Mouse (Mus musculus) CD4-positive helper T cell, adult 2 months (primary cell): Measurements from ENCODE around the gene Sdccag8.

Experiments used
- DNase-seq: peaks from one replicate; pipeline ENCODE4 v3.0.0-alpha.2; 2012; ENCODE audit warnings: low read depth, missing footprints, low spot score

Gene Sdccag8

DNA sequence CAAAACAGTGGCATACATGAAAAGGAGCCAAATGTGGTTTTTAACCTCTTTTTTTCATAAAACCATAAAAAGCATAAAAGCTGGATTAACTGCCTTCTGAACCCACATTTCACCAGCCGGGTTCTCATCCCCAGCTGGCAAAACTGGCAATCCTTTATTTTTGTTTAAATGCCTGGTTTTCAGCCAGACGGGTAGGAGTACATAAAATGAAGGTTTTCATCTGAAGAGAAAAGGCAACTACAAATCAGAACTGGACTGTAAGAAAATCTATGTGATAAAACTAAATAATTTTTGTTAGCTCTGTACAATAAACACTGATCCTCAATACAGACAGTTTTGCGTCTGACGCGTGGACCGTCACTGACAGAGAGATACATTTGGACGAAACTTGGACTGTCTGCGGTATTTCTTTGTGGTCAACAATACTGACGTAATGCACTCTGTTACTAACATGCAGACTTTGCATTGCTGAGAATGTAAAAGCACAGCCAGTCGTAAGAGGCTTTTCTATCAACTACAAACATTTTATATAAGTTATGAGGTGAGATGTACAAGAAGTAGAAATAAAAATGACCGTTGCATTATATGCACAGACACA is 237.0 kb downstream of the Sdccag8 start:
- no peak for DNase-seq

DNA sequence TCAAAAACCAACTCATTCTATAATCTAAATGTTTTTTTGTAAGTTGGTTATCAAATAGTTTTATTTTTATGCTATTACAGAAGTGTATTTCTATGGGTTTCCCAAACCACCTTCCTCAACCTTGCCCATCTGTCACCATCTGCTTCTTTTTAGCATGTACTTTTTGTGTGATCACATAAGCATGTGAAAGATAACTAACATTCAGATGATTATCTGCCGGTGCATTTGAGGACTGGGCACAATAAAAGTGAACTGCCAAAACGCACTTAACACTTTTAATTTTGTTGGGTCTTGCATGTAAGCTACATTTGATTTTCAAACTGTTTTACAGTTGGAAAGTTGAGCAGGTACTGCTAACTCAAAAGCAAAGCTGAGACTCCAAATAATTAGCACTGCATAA is 240.4 kb downstream of the Sdccag8 start:
- DNase-seq = no peak

DNA sequence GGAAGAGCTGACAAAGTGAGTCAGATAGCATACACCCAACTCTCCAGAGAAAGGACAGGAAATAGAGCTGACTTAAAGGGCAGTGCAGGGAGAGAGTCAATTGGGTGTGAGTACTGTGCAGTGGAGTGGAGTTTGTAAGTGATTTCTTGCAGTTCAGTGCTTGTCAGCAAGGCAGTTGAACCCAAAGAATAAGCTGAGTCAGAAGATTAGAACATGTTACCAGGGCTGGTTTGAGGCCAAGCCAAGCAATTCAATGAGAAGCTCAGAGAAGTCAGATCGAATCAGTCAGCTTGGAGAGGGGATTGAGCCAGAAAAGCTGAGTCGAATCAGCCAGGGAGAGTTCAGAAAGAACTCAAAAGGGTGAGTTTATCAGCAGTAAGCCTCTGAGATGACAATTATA is 247.3 kb downstream of the Sdccag8 start:
- DNase-seq = no peak

DNA sequence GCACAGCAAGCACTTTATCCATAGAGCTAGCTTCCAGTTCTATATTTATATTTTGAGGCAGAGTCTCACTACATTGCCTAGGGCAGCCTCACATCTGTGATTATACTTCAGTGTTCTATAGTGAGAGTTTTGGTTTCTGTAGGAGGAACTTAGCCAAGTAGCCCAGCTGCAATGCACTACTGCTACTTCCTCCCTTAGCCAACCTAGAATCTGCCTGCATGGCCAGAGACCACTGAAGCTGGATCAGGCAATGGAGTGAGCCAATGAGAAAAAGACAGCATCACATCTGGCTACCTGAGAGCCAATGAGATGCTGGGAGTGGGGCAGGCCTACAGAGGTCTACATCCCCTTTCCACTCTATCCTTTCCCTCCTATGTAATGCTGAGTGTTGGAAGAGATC is 251.3 kb downstream of the Sdccag8 start:
- DNase-seq = no peak

DNA sequence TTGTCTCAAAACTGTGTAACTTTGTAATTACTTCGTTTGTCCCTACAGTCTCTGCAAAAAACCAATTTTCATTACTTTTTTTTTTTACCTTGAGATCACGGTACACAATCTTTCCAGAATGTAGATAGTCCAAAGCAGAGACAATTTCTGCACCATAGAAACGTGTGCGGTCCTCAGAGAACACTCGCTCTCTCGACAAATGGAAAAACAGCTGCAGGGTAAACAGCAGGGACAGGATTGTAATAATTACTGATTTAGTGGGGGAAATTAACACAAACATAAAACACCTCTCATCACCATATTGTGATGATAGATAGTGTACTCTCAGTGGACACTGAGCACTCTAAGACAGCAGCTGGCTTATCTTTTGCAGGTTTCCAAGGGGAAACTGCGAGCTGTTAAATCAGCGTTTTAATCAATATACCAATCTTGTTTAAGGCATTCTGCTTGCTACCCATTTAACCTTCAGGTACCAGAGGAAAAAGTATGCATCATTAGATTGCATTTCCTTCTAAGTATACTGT is 252.7 kb downstream of the Sdccag8 start:
- no peak for DNase-seq

DNA sequence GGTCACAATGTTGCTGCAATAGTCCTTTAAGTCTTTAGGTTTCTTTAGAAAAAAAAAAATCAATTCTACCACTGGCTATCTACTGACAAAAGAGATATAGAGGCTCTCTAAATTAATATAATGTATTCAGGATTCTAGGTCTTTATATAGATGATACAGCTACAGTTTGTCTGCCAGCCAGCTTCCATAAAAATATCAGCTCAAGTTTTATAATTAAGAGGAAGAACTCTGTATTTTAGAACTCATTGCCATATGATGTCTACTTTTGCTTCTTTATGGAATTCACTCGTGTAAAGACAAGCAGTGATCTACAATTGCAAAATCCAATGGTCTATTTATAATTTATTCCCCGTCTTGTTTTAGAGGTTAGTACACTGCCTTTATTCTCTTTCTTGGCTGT is 254.7 kb downstream of the Sdccag8 start:
- no peak for DNase-seq
